Mouse (Mus musculus) stomach, postnatal 0 days (tissue): Measurements from ENCODE around the gene Kcne2.

Experiments
- CTCF ChIP-seq: IDR thresholded peaks from 2 replicates; pipeline ENCODE4 v1.5.1; 2016; ENCODE audit warnings: antibody characterized with exemption, low read depth, mild to moderate bottlenecking, moderate library complexity
- EP300 ChIP-seq: optimal IDR thresholded peaks from 2 replicates; pipeline ENCODE3; 2016; ENCODE audit warnings: antibody characterized with exemption

- no peak for TF ChIP-seq CTCF
- TF ChIP-seq EP300: no peak
Observed at GRCm38 (mm10) chr16:92254316-92254715, 37.9 kb upstream of the Kcne2 start.
